Mouse (Mus musculus) heart, adult 9 months (tissue): ENCODE results near the gene Tas1r1.
A peak's percentile ranks its signal among the peaks of the same experiment; 100 is the strongest.

ENCODE experiments used
- DNase-seq, 2 experiments: peaks; one replicate each; pipeline ENCODE4 v3.0.0; 2022; ENCODE audit warnings: low spot score in 2 of 2

The Tas1r1 gene

DNA sequence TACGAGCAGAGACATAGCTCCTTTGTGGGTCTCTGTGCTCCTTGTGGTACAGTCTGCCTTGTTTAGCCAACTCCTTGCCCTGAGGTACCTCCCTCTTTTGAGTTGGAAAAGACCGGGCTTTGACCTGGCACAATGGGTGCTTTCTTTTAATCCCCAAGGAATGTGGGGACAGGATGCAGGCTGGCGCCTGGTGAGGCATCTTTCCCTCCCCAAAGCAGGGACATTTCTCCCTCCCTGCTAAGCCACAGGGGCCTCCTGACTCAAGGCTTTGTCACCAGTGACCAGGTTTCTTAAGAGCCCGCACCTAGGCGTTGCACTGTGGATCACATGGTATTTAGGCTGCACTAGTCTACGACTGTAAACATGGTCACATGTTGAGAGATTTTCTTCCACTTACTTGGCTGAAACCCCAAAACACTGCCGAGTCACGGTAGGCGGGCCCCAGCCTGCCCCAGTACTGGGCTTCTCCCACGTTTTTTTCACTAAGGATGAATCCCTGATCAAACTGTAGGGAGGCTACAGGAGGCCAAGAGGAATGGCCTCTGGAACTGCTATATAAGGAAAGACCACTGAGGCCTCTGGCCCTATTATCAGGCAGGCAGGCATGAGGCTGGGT is 28.2 kb downstream of the Tas1r1 start:
- peak; percentile 68 to 73 for DNase-seq

DNA sequence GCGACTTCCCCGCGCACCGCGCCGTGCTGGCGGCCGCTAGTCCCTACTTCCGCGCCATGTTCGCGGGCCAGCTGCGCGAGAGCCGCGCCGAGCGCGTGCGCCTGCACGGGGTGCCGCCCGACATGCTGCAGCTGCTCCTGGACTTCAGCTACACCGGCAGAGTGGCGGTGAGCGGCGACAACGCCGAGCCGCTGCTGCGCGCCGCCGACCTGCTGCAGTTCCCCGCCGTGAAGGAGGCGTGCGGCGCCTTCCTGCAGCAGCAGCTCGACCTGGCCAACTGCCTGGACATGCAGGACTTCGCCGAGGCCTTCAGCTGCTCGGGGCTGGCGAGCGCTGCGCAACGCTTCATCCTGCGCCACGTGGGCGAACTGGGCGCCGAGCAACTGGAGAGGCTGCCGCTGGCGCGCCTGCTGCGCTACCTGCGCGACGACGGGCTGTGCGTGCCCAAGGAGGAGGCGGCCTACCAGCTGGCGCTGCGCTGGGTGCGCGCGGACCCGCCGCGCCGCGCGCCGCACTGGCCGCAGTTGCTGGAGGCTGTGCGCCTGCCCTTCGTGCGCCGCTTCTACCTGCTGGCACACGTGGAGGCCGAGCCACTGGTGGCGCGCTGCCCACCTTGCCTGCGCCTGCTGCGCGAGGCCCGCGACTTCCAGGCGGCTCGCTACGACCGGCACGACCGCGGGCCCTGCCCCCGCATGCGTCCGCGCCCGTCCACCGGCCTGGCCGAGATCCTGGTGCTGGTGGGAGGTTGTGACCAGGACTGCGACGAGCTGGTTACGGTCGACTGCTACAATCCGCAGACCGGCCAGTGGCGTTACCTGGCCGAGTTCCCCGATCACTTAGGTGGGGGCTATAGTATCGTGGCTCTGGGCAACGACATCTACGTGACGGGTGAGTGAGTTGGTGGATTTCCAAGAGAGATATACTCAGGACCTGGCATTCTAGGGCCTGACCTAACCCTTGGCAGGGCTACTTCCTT is 29.0 kb downstream of the Tas1r1 start:
- no peak for DNase-seq

DNA sequence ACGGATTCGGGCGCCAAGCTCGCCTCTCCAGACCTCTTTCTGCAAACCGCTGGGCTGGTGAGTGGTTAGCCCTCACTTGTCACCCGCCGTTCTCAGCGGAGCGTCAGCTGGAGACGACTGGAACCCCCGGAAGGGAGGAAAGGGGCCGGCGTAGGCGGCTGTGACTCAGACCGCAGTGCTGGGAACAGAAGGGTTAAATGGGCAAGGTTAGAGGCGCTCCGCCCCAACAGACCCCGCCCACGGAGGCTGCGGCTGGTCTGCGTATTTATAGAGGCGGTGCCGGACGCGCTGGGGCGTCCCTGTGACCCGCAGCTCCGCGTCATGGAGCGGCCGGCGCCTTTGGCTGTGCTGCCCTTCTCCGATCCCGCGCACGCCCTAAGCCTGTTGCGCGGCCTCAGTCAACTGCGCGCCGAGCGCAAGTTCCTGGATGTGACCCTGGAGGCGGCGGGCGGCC is 29.7 kb downstream of the Tas1r1 start, which contains the start of gene Klhl21:
Gene Klhl21, plus strand, starts transcription at position 182 of the 454 bp plus-strand sequence.
- peak; percentile 96 to 97 for DNase-seq

- no peak for DNase-seq
Observed at GRCm38 (mm10) chr4:152008148-152008500, 30.2 kb downstream of the Tas1r1 start.

- peak; percentile 46 to 54 for DNase-seq
Observed at GRCm38 (mm10) chr4:152007481-152008147, 30.8 kb downstream of the Tas1r1 start.

- no peak for DNase-seq
Observed at GRCm38 (mm10) chr4:152006812-152007211, 31.6 kb downstream of the Tas1r1 start.

- no peak for DNase-seq
Observed at GRCm38 (mm10) chr4:152006137-152006536, 32.2 kb downstream of the Tas1r1 start.

DNA sequence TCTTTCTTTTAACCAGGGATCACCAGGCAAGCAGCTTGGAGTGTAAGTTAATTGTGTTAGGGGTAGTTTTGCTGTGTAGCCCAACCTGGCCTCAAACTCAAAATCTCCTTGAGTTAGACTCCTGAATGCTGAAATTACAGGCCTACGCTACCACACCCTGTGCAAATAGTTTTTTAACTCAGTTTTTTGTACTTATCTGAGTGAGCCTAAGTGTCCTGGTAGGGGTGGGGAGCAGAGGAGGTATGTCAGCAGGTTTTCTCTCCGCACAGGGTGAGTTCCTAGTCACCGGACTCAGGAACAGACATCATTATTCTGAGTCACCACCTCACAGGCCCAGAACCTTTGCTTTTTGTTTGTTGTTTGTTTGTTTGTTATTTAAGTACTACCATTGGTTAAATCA is 36.3 kb downstream of the Tas1r1 start:
- no peak for DNase-seq

DNA sequence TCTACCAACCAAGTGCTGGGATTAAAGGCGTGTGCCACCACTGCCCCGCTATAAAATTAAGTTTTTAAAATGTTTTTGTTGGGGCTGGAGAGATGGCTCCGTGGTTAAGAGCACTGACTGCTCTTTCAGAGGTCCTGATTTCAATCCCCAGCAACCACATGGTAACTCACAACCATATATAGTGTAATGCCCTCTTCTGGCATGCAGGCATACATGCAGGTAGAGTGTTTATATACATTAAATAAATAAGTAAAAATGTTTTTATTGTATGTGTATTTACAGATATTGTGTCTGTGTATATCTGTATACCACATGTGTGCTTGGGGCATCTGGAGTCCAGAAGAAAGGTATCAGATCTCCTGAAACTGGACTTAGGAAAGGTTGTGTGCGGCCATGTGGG is 37.0 kb downstream of the Tas1r1 start:
- no peak for DNase-seq

GRCm38 (mm10) chr4:152000906-152001305 is 37.5 kb downstream of the Tas1r1 start:
- no peak for DNase-seq

DNA sequence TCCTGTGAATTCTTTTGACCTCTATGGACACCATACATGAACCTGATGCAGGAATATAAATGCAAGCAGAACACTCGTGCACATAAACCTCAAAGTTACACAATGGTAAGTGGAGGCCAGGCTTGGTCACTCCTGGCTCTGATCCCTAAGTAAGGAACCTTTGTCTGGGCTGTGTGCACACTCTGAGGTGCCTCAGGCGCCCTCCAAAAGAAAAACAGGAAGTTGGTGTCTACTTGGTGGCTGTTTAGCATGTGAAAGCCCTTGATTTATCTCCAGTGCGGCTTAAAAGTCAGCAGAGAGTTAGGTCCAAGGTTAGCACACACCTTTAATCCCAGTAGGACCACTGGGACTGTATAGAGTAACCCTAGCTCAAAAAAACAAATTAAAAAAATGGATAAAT is 38.9 kb downstream of the Tas1r1 start:
- DNase-seq: no peak

- no peak for DNase-seq
Observed at GRCm38 (mm10) chr4:151997701-151998100, 40.7 kb downstream of the Tas1r1 start.

- no peak for DNase-seq
Observed at GRCm38 (mm10) chr4:151996951-151997222, 41.5 kb downstream of the Tas1r1 start.

- DNase-seq: peak; percentile 96 to 99
Observed at GRCm38 (mm10) chr4:151996173-151996950, 42.0 kb downstream of the Tas1r1 start, which contains the start of gene Phf13. Gene Phf13, minus strand, starts transcription at chr4:151996258.

GRCm38 (mm10) chr4:151995371-151996172 is 42.8 kb downstream of the Tas1r1 start:
- DNase-seq: no peak

- DNase-seq: peak in 1 of 2 experiments; percentile 23
Observed at GRCm38 (mm10) chr4:151994228-151995171, 43.9 kb downstream of the Tas1r1 start.

DNA sequence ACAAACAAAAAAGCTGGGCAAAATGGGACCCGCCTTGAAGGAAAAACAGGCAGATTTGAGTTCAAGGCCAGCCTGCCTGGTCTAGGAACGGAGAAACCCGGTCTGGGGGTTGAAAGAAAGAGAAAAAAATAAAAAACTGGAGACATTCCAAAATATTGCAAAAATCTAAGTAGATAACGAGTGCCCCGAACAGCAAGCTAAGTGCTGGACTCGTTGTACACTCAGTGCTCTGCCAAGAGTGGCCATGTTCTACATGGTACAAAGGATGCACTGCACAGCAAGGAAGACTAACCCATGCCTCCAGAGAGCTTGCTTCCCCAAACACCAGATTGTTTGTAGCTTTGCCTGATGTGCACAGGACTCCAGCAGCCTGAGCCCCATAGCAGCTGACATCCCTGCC is 45.3 kb downstream of the Tas1r1 start:
- no peak for DNase-seq

DNA sequence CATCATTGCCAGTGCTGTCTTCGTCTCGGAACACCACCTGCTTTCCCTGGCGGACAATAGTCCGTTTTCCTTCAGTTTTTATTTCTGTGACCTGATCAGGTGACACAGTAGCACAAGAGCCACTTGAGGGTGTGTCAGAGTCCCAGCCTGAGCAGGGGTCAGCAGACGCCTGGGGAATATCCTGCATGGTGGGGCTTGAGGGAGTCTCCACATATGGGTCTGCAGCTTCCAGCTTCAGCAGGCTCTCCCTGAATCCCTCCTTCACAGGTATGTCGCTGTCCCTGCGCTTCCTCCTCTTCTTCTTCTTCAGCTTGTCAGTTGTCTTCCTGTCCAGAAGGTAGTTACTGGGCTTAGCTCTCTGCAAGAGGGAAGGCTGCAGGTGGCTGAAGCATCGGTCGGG is 46.3 kb downstream of the Tas1r1 start:
- DNase-seq: no peak

DNA sequence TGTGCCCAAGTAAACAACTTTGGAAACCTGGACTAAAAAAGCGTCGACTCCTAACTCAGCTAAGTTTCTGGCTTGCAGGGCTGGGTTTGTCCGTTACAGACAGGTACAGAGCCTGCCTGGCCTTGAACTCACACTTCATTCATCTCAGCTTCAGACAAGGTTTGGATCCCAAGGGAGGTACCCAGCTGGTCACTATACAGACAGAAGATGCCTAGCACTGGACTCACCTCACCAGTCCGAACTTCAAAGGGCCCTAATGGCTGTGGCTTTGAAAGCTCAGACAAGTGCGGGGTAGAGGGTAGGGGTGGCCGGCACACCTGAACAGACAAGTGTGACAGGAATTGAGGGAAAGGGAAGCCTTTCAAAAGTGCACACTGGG is 49.3 kb downstream of the Tas1r1 start:
- DNase-seq: no peak
